Mouse (Mus musculus) olfactory bulb, adult 2 months (tissue): ENCODE measurements around the gene Sbno2. TPM values are rescaled to one million over a fixed set of nuclear protein-coding genes. Genes with fewer than 3 reads are reported as not detected.
A peak's percentile ranks its signal among the peaks of the same experiment; 100 is the strongest.

Source experiments
- H3K27ac ChIP-seq: fragments of 200-500 bp; 2 replicates; pipeline ENCODE4 v1.5.1; 2012; ENCODE audit warnings: low read depth, low read length; ENCODE audit not compliant: insufficient read depth
- H3K4me1 ChIP-seq: fragments of 200-500 bp; 2 replicates; pipeline ENCODE4 v1.6.1; 2012; ENCODE audit warnings: low read length; ENCODE audit not compliant: control insufficient read depth, insufficient read depth
- H3K4me3 ChIP-seq: fragments of 200-500 bp; 2 replicates; pipeline ENCODE4 v1.5.1; 2012; ENCODE audit warnings: mild to moderate bottlenecking, low read depth, low read length, moderate library complexity; ENCODE audit not compliant: insufficient read depth
- CTCF ChIP-seq: fragments of 200-500 bp; IDR thresholded peaks from 2 replicates; pipeline ENCODE4 v1.5.1; 2012; ENCODE audit warnings: low read depth, mild to moderate bottlenecking, low read length, moderate library complexity; ENCODE audit not compliant: insufficient read depth
- POLR2A ChIP-seq: fragments of 200-500 bp; IDR thresholded peaks from 2 replicates; pipeline ENCODE4 v1.6.1; 2012; ENCODE audit warnings: mild to moderate bottlenecking, low read depth, low read length, moderate library complexity; ENCODE audit not compliant: insufficient read depth
- WGBS: fragments of 180-500 bp; shearing (Covaris S2); methylation state at CpG from one replicate; pipeline ENCODE4 v1.1.7; 2018; 5-methylcytosine and 5-hydroxymethylcytosine counted together
- polyA plus RNA-seq: library from polyadenylated mRNA; stranded (reverse); fragments of >200 nt; gene quantifications from 2 replicates; pipeline ENCODE4 v1.2.4, GENCODE M21; 2012; ENCODE audit warnings: low replicate concordance; ENCODE audit not compliant: missing spikeins, insufficient read depth, insufficient read length

Sbno2 gene
- polyA plus RNA-seq, 1 experiment = not detected

DNA sequence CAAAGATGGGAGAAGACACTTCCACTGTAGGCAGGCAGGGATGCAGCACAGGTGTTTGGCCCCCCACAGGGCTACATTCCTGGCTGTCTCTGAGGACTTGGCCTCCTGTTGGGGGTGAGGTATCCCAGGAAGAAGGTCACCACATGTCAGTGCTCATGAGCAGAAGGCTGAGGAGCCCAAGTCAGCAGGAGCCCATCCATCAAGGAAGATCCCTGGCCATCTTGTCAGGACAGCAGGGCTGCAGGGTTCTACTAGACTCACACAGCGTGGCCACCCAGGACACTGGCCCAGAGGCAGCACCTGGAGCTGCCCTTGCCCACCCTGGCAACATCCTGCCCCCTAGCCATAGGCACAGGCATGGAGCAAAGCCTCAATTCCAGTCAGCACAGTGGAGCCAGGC is 29.4 kb downstream of the Sbno2 start:
- Histone ChIP-seq H3K4me3 (no peak overlapping the region), H3K4me1 (peaks cover 18% of the 10 kb centered on the region), H3K27ac (no peak overlapping the region)
- 100% methylated on average over 1 of the region's 1 CpGs for WGBS
- TF ChIP-seq POLR2A (no peak), CTCF (no peak)

DNA sequence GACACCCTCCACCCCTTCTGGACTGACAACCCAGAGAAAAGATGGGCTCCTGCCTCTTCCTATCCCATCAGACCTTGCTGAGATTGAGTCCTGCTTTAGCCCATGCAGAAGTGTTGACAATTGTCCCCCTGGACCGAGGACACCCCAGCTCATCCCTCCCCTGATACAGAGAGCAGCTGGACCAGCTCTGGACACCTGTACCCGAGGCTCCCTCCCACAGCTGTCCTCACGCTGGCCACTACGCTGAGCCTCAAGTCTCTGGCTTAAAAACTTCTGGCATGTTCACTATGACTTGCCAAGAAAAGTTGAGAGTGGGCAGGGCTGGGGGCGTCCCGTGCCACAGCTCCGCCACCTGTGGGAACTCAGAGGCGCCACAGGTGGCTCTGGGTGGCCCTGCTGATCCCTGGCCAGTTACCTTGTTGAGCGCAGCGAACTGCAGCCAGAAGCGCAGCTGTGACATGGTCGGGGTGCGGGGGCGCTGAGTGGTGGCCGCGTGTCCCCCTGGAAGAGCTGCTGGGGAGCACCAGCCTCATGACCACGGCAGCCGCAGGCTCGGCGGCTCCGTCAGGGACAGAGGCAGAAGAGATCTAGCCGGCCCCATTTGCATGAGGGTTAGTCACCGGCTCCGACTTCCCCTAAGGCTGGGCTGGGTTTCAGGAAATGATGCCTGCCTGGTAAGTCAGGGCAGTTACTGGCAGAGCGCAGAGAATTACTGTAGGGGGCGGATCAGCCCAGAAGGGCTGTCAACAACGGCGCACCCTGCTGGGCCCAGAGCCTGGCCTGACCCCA is 30.4 kb downstream of the Sbno2 start:
- 27% methylated on average over 28 of the region's 28 CpGs for WGBS

DNA sequence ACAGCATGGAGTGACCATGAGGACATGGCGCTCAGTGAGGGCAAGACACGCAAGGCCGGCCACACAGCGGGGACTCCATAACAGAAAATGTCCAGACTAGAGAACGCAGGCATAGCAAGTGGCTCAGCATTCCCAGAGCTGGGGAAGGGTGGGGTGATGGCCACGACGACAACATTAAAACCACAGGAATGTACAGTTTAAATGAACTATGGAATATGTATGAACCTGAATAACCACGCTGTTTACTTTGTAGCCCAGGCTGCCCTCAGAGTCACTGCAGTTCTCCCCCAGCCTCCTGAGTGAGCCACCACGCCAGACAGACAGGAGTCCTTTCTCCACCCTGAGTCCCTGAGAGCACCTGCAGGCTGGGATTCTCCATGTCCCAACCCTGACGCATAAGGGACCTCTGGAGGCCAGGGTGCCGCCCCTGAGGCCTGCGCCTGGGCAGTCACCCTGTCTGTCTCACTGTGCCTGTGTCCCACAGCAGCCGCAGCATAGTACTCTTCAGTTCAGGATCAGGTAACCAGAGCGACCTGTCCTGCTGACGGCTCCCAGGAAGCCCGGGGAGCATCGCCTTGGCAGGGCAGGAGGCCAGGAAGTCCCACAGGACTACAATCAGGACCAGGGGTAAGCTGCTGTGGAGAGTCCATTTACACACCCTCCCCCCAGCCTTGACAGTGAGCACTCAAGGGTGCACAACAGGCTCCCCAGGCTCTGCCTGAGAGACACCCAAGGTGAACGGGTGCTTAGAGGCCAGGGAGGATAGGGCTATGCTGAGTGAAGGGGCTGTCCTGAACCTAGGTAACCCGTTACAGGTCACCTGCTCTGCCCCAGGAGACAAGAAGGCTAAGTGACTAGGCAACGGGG is 32.5 kb downstream of the Sbno2 start:
- Histone ChIP-seq H3K4me3 (no peak overlapping the region), H3K27ac (no peak overlapping the region), H3K4me1 (peaks cover 22% of the 10 kb centered on the region)
- WGBS = 88% methylated on average over 20 of the region's 20 CpGs
- no peak for TF ChIP-seq POLR2A
- TF ChIP-seq CTCF = no peak

More for the DNA sequence above, 30.4 kb downstream of the Sbno2 start:
- H3K4me3 ChIP-seq = peak overlapping the region; percentile 19
- no peak overlapping the region for H3K27ac ChIP-seq
- no peak for TF ChIP-seq CTCF
- TF ChIP-seq POLR2A = no peak
- peaks cover 22% of the 10 kb centered on the region for H3K4me1 ChIP-seq

DNA sequence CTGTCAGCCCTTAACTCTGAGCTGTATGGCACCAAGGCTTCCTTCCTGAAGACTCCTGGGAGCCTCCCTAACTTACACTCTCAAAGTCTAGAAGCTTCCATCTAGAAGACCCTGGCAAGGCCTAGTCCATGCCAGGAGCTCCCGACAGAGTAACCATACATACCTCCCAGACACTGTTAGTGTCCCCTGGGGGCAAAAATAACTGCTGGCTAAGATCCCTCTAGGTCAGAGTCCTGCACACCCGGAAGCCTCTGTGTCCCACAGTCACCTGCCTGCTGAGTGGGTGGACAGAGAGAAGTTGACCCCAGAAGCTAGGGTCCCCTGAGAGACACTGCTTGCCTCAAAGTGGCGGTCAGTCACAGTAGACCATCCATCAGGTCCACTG is 33.9 kb downstream of the Sbno2 start:
- no peak overlapping the region; the same call in 1 of the 2 replicates for H3K27ac ChIP-seq
- peaks cover 22% of the 10 kb centered on the region for H3K4me1 ChIP-seq
- 72% methylated on average over 3 of the region's 3 CpGs for WGBS
- TF ChIP-seq CTCF (no peak), POLR2A (no peak)
- no peak overlapping the region for H3K4me3 ChIP-seq

DNA sequence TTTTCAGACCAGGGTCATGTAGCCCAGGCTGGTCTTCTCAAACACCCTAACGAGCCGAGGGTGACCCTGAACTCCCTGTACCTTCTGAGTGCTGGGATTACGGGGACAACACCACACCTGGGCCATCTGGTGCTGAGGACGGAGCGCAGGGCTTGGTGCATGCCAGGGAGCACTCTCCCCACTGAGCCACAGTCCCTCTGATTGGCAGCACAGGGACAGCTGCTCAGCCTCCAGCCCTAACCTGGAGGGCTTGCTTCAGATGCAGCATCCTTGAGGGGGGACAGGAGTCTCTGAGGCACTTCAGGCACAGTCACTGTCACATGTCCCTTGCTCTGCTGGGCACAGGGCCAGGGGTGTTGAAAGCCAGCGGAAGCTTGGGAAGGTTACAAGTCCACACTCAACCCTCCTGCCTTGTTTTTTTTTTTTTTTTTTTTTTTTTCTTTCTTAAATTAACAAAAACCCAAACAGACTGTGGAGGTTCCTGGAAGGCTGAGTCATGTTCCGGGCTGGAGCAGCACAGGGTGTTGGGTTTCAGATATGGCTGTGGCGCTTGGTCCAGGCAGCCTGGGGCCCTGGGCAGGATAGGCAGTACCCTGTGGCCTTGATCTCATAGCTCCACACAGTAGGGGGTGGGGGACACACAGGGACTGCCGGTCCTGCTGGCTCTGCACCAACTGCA is 34.4 kb downstream of the Sbno2 start:
- WGBS = 51% methylated on average over 9 of the region's 9 CpGs
- Histone ChIP-seq H3K27ac (peak overlapping the region; percentile 39), H3K4me1 (peaks cover 22% of the 10 kb centered on the region), H3K4me3 (no peak overlapping the region)
- TF ChIP-seq CTCF (no peak), POLR2A (no peak)

DNA sequence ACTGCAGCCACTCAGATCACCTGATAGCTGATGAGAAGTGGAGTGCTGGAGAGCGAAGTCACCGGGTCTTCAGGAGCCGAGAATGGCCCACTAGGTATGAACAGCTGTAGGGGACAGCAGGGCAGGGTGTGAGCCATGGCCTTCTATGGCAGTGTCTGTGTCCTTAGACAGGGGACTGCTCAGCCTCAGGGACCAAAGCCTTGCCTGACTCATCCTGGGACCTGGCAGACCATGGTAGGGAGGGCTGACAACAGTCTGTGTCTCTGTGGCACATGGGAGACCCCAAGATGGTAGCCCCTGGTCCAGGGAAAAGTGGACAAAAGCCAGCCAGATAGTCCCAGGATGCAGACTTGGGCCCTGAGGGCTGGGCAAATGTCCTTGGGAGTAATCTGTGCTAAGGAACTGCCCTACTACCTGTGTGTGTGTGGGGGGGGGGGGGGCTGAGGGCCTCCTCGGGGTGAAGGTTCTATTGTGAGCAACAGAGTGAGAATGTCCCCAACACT is 35.4 kb downstream of the Sbno2 start:
- WGBS = 89% methylated on average over 4 of the region's 4 CpGs

DNA sequence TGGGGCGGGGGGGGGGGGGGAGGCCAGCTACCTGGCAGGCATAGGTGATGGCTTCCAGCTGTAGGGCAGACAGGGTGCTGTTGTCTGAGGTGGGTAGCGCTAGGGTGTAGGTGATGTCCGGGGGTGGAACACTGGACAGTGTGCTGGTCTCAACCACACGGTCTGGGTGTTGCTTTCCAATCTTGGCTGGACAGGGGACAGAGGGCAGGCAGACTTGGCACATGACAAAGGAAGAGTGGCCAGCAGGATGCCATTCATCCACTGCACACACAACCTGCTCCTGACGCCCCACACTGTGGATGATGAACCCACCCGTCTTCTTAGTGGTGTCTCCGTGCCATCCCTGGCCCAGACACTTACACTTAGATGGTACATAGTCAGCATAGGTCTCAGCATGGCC is 36.1 kb downstream of the Sbno2 start:
- Histone ChIP-seq H3K27ac (no peak overlapping the region), H3K4me1 (peaks cover 13% of the 10 kb centered on the region), H3K4me3 (no peak overlapping the region)
- 80% methylated on average over 6 of the region's 7 CpGs for WGBS
- no peak for TF ChIP-seq CTCF
- TF ChIP-seq POLR2A = no peak

More for the DNA sequence above, 35.4 kb downstream of the Sbno2 start:
- H3K4me3 ChIP-seq = no peak overlapping the region
- no peak overlapping the region for H3K27ac ChIP-seq
- peaks cover 17% of the 10 kb centered on the region for H3K4me1 ChIP-seq
- TF ChIP-seq POLR2A (no peak), CTCF (no peak)

DNA sequence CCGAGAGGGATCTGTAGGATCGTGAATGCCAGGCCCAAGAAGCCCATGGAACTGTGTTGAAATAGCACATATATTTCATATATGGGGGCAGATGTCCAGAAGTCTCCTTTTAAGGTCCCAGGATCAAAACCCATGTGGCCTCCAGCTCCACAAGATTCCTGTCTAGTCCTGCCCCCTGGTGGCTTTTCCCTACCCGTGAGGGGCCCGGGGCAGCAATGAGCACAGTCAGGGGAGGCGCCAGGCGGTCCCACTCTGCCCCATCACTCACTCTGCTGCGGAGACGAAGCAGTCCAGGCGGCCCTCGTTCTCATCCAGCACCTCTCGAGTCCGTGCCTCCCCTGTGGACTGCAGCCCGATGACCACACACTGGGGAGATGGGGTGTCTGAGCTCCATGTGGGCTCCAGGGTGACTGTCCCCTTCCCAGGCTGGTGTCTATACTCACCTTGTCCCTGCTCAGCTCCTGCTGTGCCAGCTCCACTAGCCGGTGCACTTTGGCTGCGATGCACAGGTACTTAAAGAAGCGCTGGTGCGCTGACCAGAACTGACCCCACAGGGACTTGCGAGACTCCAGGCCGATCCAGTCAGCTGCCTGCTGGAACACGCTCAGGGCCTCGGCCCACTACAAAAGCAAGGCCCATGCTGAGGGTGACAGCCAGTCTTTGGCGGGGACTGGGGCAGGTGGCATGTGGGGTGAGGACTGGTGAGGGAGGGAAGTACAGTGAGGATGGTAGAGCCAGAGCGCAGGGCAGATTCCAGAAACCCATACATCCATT is 41.3 kb downstream of the Sbno2 start:
- WGBS = 80% methylated on average over 23 of the region's 23 CpGs
- TF ChIP-seq CTCF (no peak), POLR2A (no peak)
- H3K4me1 ChIP-seq = no peaks in the 10 kb centered on the region
- no peak overlapping the region for H3K27ac ChIP-seq
- no peak overlapping the region for H3K4me3 ChIP-seq
